Mouse (Mus musculus) liver, adult (tissue): ENCODE results near the gene Ercc2.
A peak's percentile ranks its signal among the peaks of the same experiment; 100 is the strongest.

Experiments used
- GATA4 ChIP-seq: IDR thresholded peaks from 2 replicates; pipeline ENCODE4 v1.6.1; 2014; ENCODE audit warnings: mild to moderate bottlenecking, low read length; ENCODE audit not compliant: insufficient replicate concordance

The Ercc2 gene

DNA sequence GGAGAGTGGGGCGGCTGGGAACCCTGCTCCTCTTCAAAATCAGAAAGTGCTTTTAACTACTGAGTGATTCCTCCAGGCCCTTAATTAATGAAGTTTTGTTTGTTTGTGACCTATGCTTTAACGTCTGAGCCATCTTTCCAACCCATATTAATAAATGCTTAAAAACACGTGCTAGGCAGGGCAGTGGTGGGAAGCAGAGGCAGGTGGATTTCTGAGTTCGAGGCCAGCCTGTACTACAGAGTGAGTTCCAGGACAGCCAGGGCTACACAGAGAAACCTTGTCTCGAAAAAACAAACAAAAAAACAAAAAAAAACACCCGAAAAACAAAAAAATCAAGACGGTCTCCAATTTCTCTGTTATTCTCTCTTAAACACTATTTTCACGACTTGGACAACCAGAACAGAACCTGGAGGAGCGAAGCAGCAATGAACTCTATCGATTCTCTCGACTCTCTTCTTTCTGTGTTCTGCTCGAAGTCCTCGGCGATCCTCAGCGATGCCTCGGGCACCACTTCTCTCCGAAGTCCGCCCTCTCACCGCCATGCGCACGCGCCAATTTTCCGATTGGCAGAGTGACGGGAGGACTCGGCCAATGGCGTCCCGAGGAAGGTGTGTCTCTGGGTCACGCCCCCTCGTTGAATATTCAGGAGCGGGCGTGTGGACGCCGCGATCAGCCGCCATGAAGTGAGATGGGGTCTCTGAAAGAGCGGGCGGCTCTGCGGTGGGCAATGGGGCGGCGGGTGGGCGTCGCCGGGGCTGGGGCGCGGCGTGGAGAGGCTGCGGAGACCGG is at the start of gene Ercc2:
TSS of gene Ercc2 (plus strand) at position 634 of the 789 bp plus-strand sequence.
- peak; percentile 52; the same call in 1 of the 2 replicates for TF ChIP-seq GATA4

- peak; percentile 92; the same call in 1 of the 2 replicates for TF ChIP-seq GATA4
These were observed 49.0 kb upstream of the Ercc2 start for GRCm38 (mm10) chr7:19332709-19333352.

- TF ChIP-seq GATA4 = no peak
These were observed 46.2 kb upstream of the Ercc2 start for GRCm38 (mm10) chr7:19335583-19335982.

DNA sequence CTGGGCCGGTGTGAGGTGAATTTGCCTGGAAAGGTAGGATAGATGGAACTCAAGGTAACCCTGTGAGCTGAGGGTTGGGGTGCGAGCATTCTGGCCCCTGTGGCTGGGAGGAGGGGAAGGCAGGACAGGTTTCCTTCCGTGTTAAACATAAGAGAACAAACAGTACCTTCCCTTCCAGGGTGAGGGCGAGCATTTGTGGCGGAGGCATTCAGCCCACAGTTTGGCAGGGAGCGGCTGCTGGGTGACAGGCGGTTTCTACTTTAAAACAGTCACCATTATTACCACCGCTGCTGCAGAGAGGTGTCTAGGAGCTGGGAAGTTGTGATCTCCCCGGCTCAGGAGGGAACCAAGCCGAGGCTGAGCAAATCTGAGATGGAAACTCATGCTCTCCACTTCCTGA is 44.7 kb upstream of the Ercc2 start:
- no peak for TF ChIP-seq GATA4

DNA sequence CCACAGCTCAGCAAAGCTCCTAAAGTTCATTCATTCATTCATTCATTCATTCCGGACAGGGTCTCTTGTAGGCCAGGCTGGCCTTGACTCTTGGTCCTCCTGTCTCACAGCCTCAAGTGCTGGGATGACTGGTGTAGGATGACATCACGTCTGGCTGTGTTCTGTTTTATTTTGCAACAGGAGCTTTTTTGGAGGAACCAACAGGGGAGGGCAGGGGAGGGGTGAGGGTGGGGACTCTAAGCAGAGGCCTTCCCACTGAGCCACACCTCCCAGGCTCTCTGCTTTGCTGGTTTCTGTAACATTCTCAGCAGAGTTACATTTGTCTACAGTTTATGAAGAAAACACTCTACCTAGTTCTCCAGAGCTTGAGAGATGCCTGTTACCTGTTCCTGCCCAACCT is 43.8 kb upstream of the Ercc2 start:
- no peak for TF ChIP-seq GATA4

- no peak for TF ChIP-seq GATA4
These were observed 43.2 kb upstream of the Ercc2 start for GRCm38 (mm10) chr7:19338596-19338995.

DNA sequence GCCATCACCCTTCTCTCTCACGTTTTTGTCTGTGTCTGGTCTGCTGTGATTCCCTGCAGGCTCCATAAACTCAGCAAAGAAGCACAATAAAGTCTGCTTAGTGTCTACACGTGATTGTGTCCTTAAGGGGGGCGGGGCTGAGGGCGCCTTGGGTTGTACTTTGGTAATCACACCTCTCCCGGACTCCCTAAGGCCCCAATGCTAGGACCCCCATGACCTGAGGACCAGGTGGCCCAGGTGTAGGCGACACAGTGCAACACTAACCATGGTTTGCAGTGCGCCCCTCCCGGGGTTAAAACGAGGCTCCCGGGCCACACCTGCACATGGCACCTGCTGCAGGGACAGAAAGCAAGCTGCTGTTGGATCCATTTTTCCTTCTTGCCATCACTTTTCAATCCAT is 40.6 kb upstream of the Ercc2 start:
- no peak for TF ChIP-seq GATA4

DNA sequence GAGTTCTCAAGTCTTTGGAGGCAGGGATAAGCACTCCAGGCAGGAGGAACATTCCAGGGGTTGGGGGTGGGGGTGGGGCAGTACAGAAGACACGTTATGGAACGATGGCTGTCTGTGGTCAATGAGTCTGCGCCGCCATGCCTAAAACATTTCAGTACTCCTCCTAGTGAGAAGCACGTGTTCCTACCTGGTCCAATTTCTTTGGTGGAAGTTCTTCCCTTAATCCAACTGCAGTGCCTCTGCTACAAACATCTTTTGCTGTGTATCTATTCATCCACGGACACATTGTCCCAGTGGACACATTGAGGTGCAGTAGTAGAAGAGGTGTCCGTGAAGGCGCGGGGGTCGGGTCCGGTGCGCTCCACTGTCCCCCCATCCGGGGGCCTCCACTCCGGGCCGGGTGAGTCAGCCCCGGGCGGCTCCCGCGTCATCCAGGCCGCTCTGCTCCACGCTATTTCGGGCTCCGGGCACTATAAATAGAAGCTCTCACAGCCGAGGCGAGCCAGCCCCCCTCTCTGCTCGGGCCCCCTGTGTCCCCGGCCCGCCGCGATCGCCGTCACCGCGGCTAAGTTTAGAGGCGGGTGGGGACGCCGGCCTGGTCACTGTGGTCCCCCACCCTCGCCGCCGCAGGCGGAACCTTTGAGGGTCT is 39.9 kb upstream of the Ercc2 start:
- no peak for TF ChIP-seq GATA4

- no peak for TF ChIP-seq GATA4
These were observed 39.3 kb upstream of the Ercc2 start for GRCm38 (mm10) chr7:19342481-19343027.

- TF ChIP-seq GATA4 = no peak
These were observed 38.5 kb upstream of the Ercc2 start for GRCm38 (mm10) chr7:19343210-19343808.

DNA sequence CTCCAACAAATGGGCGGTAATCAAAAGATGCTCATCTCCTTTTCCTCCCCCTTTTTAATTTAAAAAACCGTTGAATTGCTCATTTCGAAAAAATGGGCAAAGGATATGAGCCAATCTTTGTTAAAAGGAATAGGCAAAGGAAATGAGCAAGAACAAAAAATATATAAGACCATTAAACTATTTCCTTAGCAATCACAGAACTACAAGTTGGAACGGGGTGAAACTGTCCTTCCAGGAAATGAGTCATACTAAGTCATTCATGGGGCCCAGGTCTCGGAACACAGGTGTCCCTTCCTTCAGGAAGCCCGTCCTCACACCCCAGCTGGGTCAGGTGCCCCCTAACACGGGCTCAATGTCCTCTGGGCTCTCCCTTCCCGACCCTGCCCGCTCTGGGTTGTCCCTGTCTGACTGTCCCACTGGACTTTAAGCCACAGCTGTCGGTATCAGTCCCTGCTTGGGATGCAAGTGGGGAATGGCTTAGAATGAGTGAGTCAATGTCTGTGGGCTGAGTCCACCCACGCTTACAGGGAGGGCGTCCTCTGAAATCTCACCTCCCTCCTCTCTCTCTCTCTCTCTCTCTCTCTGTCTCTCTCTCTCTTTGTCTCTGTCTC is 37.5 kb upstream of the Ercc2 start, which contains the start of gene Ercc1:
TSS of gene Ercc1 (plus strand) at position 542 of the 611 bp plus-strand sequence.
- TF ChIP-seq GATA4 = no peak

- no peak for TF ChIP-seq GATA4
These were observed 36.8 kb upstream of the Ercc2 start for GRCm38 (mm10) chr7:19344938-19345471.

DNA sequence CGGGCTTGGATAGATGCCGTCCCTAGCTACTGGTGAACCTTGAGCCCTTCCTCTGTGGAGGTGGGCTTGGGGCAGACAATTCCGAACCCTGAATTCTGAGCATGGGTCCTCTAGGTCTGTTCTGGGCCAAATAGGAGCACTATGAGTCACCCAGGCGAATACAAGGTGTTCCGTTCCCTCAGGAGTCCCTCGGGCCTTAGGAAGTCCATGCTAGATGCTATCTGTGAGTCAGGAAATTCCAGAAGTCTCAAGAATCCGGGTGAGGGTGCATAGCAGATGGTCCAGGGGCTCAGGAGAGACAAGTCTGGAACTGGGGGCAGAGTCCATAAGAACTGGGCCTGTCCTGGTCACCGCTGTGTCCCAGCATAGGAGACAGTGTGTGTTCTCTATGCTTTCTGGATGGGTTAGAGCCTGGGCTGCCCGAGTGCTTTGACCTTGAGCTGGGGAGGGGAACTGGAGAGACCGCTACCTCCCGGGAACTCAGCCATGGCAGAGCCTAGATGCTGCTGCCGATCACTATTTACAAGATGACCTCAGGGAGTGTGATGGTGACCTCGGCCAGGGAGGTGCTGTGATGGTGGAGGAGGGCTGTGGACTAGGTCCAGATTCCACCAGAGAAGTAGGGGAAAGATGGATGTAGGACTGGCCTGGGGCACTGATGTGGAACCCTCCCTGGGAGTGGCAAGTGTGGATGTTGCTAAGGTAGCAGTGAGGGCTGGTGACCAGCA is 32.5 kb upstream of the Ercc2 start:
- TF ChIP-seq GATA4 = no peak

DNA sequence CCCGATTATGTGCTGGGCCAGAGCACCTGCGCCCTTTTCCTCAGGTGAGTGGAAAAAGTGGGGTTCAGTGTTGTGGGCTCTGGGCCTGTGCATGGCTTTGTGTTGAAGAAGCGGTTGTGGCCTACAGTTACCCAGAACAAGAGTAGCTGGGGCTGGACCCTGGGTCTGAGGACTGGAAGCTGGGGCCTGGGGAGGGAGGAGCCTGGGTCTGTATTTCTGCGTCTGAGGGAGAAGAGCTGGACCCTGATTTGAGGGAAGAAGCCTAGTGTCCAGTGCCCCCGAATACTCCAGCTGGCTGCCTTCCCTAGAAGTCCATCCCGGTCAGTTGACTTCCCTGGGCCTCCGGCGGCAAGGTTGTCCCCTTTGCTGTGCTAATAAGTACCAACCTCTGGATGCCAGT is 31.6 kb upstream of the Ercc2 start:
- TF ChIP-seq GATA4 = no peak

- TF ChIP-seq GATA4 = no peak
These were observed 26.8 kb upstream of the Ercc2 start for GRCm38 (mm10) chr7:19354991-19355390.
